Mouse (Mus musculus) limb, embryonic 14.5 days (tissue): ENCODE data around the gene Creb3l2. TPM values are rescaled to one million over a fixed set of nuclear protein-coding genes. Genes with fewer than 3 reads are reported as not detected.

Source experiments
- ATAC-seq: fragments of 200-750 bp; cut with Nextera tagmentation; 2 replicates; pipeline ENCODE4 v1.8.0; 2017; ENCODE audit warnings: low read depth, moderate number of reproducible peaks, moderate TSS enrichment; ENCODE audit not compliant: low FRiP score
- DNase-seq: peaks from one replicate; pipeline ENCODE4 v3.0.0-alpha.2; 2015; ENCODE audit warnings: low spot score
- H3K27ac ChIP-seq: fragments of 300-500 bp; sonication (generic); replicated peaks from 2 replicates; pipeline ENCODE4 v1.5.1; 2014; ENCODE audit warnings: low read depth, mild to moderate bottlenecking, low read length, moderate library complexity, mixed read lengths
- H3K27me3 ChIP-seq: fragments of 300-500 bp; sonication (generic); 2 replicates; pipeline ENCODE4 v1.6.1; 2014; ENCODE audit warnings: low read length, mixed read lengths; ENCODE audit not compliant: control insufficient read depth, insufficient read depth
- H3K36me3 ChIP-seq: fragments of 300-500 bp; sonication (generic); 2 replicates; pipeline ENCODE4 v1.6.1; 2014; ENCODE audit warnings: mild to moderate bottlenecking, low read length, moderate library complexity, mixed read lengths; ENCODE audit not compliant: control insufficient read depth, insufficient read depth
- H3K4me1 ChIP-seq: fragments of 300-500 bp; sonication (generic); 2 replicates; pipeline ENCODE4 v1.6.1; 2014; ENCODE audit warnings: antibody characterized with exemption, low read length, mixed read lengths; ENCODE audit not compliant: control insufficient read depth, insufficient read depth
- H3K4me2 ChIP-seq: fragments of 300-500 bp; sonication (generic); replicated peaks from 2 replicates; pipeline ENCODE4 v1.6.1; 2014; ENCODE audit warnings: low read depth, mild to moderate bottlenecking, low read length, moderate library complexity; ENCODE audit not compliant: severe bottlenecking
- H3K4me3 ChIP-seq: fragments of 300-500 bp; sonication (generic); replicated peaks from 2 replicates; pipeline ENCODE4 v1.5.1; 2014; ENCODE audit warnings: low read length
- H3K9ac ChIP-seq: fragments of 300-500 bp; sonication (generic); 2 replicates; pipeline ENCODE4 v1.6.1; 2014; ENCODE audit warnings: mild to moderate bottlenecking, low read depth, low read length, moderate library complexity; ENCODE audit not compliant: severe bottlenecking
- H3K9me3 ChIP-seq: fragments of 300-500 bp; sonication (generic); 2 replicates; pipeline ENCODE4 v1.6.1; 2016; ENCODE audit warnings: low read length; ENCODE audit not compliant: control insufficient read depth
- POLR2A ChIP-seq: fragments of 200-500 bp; IDR thresholded peaks from 2 replicates; pipeline ENCODE4 v1.8.0; 2012; ENCODE audit warnings: inconsistent platforms, mild to moderate bottlenecking, moderate library complexity, borderline replicate concordance; ENCODE audit not compliant: insufficient read depth, insufficient read length; ENCODE audit errors: extremely low read depth
- WGBS: fragments of 180-500 bp; shearing (Covaris S2); extraction: QIAGEN DNeasy Blood & Tissue Kit; methylation state at CpG from one replicate; pipeline ENCODE4 v1.1.7; 2014; 5-methylcytosine and 5-hydroxymethylcytosine counted together
- polyA plus RNA-seq, 2 experiments: library from polyadenylated mRNA; depleted of rRNA in 1 of 2; stranded (reverse) in 1 of 2; unstranded in 1 of 2; fragments of >200 nt; fragmentation: Nextera tagmentation in 1 of 2; extraction: Ambion mirVana in 1 of 2; gene quantifications; 2 replicates each; pipeline versions ENCODE4 v1.2.1 to v1.2.3; 2012 to 2014

The Creb3l2 gene
- polyA plus RNA-seq, 2 experiments = 44.4 to 51.7 TPM

- peaks cover 6% of the 10 kb centered on the region for H3K36me3 ChIP-seq
- peaks cover 52% of the 10 kb centered on the region for H3K4me1 ChIP-seq
- TF ChIP-seq POLR2A = no peak
- H3K9me3 ChIP-seq = no peaks in the 10 kb centered on the region
- ATAC-seq (no peak), DNase-seq (no peak)
- WGBS = 28% methylated on average over 7 of the region's 7 CpGs
- peak overlapping the region; percentile 33; the same call in 1 of the 2 replicates for H3K27ac ChIP-seq
- no peak overlapping the region for H3K4me2 ChIP-seq
- H3K4me3 ChIP-seq = no peak overlapping the region
- no peak overlapping the region for H3K9ac ChIP-seq
- no peaks in the 10 kb centered on the region for H3K27me3 ChIP-seq
These were observed 40.0 kb downstream of the Creb3l2 start for GRCm38 (mm10) chr6:37401928-37402327.

GRCm38 (mm10) chr6:37400866-37401525, 41.0 kb downstream of the Creb3l2 start:
- WGBS = 81% methylated on average over 11 of the region's 11 CpGs
- H3K36me3 ChIP-seq = peaks cover 8% of the 10 kb centered on the region
- no peaks in the 10 kb centered on the region for H3K9me3 ChIP-seq
- H3K4me3 ChIP-seq = no peak overlapping the region
- peaks cover 52% of the 10 kb centered on the region for H3K4me1 ChIP-seq
- no peak for TF ChIP-seq POLR2A
- peak; percentile 45 for DNase-seq
- H3K27me3 ChIP-seq = no peaks in the 10 kb centered on the region
- H3K27ac ChIP-seq = 0 out of 2 replicates have a peak overlapping the region, but pooled peaks have one; percentile 33
- ATAC-seq = peak; percentile 64
- H3K4me2 ChIP-seq = no peak overlapping the region
- H3K9ac ChIP-seq = no peak overlapping the region

GRCm38 (mm10) chr6:37400167-37400566, 41.8 kb downstream of the Creb3l2 start:
- no peak overlapping the region for H3K4me2 ChIP-seq
- no peak overlapping the region for H3K27ac ChIP-seq
- no peaks in the 10 kb centered on the region for H3K9me3 ChIP-seq
- H3K4me3 ChIP-seq = no peak overlapping the region
- WGBS = 78% methylated on average over 4 of the region's 4 CpGs
- DNase-seq (no peak), ATAC-seq (no peak)
- no peaks in the 10 kb centered on the region for H3K27me3 ChIP-seq
- H3K4me1 ChIP-seq = peaks cover 55% of the 10 kb centered on the region
- H3K36me3 ChIP-seq = peaks cover 8% of the 10 kb centered on the region
- H3K9ac ChIP-seq = no peak overlapping the region
- TF ChIP-seq POLR2A = no peak

GRCm38 (mm10) chr6:37398943-37399342, 43.0 kb downstream of the Creb3l2 start:
- no peak overlapping the region for H3K27ac ChIP-seq

GRCm38 (mm10) chr6:37397973-37398372, 44.0 kb downstream of the Creb3l2 start:
- peaks cover 44% of the 10 kb centered on the region for H3K4me1 ChIP-seq

More at GRCm38 (mm10) chr6:37398943-37399342, 43.0 kb downstream of the Creb3l2 start:
- 40% methylated on average over 10 of the region's 10 CpGs for WGBS
- DNase-seq (no peak), ATAC-seq (no peak)
- no peak overlapping the region for H3K9ac ChIP-seq
- no peak overlapping the region for H3K4me2 ChIP-seq
- H3K4me3 ChIP-seq = no peak overlapping the region
- TF ChIP-seq POLR2A = no peak
- no peaks in the 10 kb centered on the region for H3K27me3 ChIP-seq
- H3K9me3 ChIP-seq = no peaks in the 10 kb centered on the region
- peaks cover 8% of the 10 kb centered on the region for H3K36me3 ChIP-seq
- peaks cover 46% of the 10 kb centered on the region for H3K4me1 ChIP-seq

More at GRCm38 (mm10) chr6:37397973-37398372, 44.0 kb downstream of the Creb3l2 start:
- Histone ChIP-seq H3K27ac (no peak overlapping the region), H3K36me3 (peaks cover 8% of the 10 kb centered on the region), H3K9ac (no peak overlapping the region), H3K4me2 (no peak overlapping the region), H3K27me3 (no peaks in the 10 kb centered on the region), H3K4me3 (no peak overlapping the region), H3K9me3 (no peaks in the 10 kb centered on the region)
- ATAC-seq = no peak
- 90% methylated on average over 9 of the region's 9 CpGs for WGBS
- DNase-seq = no peak
- no peak for TF ChIP-seq POLR2A
